Mouse (Mus musculus): Measurements from ENCODE around the gene Bola1.

Bola1 gene

GRCm38 (mm10) chr3:96247356-96248140 is 28.0 kb upstream of the Bola1 start:
- 46% methylated on average over 11 of the region's 11 CpGs for WGBS

- WGBS: under 1% methylated on average over 20 of the region's 47 CpGs
Measured at GRCm38 (mm10) chr3:96246427-96246856, 26.9 kb upstream of the Bola1 start, which contains the start of gene Hist2h3c1. Hist2h3c1 (plus strand) TSS chr3:96246685.

GRCm38 (mm10) chr3:96246018-96246417 is 26.5 kb upstream of the Bola1 start:
- 2% methylated on average over 10 of the region's 21 CpGs for WGBS

GRCm38 (mm10) chr3:96245003-96245886 is 25.7 kb upstream of the Bola1 start, which contains the start of gene Hist2h2aa1:
Hist2h2aa1 (plus strand) TSS chr3:96245497.
- WGBS: under 1% methylated on average over 31 of the region's 88 CpGs

GRCm38 (mm10) chr3:96243921-96244572 is 24.5 kb upstream of the Bola1 start:
- 73% methylated on average over 7 of the region's 7 CpGs for WGBS

GRCm38 (mm10) chr3:96240799-96241197 is 21.3 kb upstream of the Bola1 start:
- WGBS: 56% methylated on average over 9 of the region's 9 CpGs

- 2% methylated on average over 39 of the region's 85 CpGs for WGBS
Measured at GRCm38 (mm10) chr3:96239949-96240798, 20.7 kb upstream of the Bola1 start, which contains the start of gene Hist2h2aa2. Hist2h2aa2 (minus strand) TSS chr3:96240276.

GRCm38 (mm10) chr3:96238954-96239793 is 19.7 kb upstream of the Bola1 start, which contains the start of gene Hist2h3c2:
Hist2h3c2 (minus strand) TSS chr3:96239127.
- under 1% methylated on average over 24 of the region's 68 CpGs for WGBS

GRCm38 (mm10) chr3:96237904-96238511 is 18.5 kb upstream of the Bola1 start:
- 22% methylated on average over 12 of the region's 12 CpGs for WGBS

- 80% methylated on average over 7 of the region's 7 CpGs for WGBS
Measured at GRCm38 (mm10) chr3:96237335-96237903, 17.9 kb upstream of the Bola1 start.

- 89% methylated on average over 4 of the region's 4 CpGs for WGBS
Measured at GRCm38 (mm10) chr3:96236834-96237334, 17.4 kb upstream of the Bola1 start.

GRCm38 (mm10) chr3:96235836-96236235 is 16.3 kb upstream of the Bola1 start:
- WGBS: 57% methylated on average over 3 of the region's 3 CpGs

GRCm38 (mm10) chr3:96234914-96235313 is 15.4 kb upstream of the Bola1 start:
- 71% methylated on average over 2 of the region's 2 CpGs for WGBS

- WGBS: 68% methylated on average over 2 of the region's 2 CpGs
Measured at GRCm38 (mm10) chr3:96231758-96232120, 12.2 kb upstream of the Bola1 start.

- 77% methylated on average over 4 of the region's 4 CpGs for WGBS
Measured at GRCm38 (mm10) chr3:96230910-96231757, 11.6 kb upstream of the Bola1 start.

- 79% methylated on average over 2 of the region's 2 CpGs for WGBS
Measured at GRCm38 (mm10) chr3:96230404-96230803, 10.9 kb upstream of the Bola1 start.

- 82% methylated on average over 2 of the region's 2 CpGs for WGBS
Measured at GRCm38 (mm10) chr3:96228828-96229227, 9.3 kb upstream of the Bola1 start.

All from cerebral cortex, adult 2 months (tissue).